Mouse (Mus musculus) embryonic facial prominence, embryonic 13.5 days (tissue): Measurements from ENCODE around the gene Ess2. TPM values are rescaled to one million over a fixed set of nuclear protein-coding genes. Genes with fewer than 3 reads are reported as not detected.

Source experiments
- ATAC-seq: fragments of 200-750 bp; cut with Nextera tagmentation; 2 replicates; pipeline ENCODE4 v1.8.0; 2017; ENCODE audit warnings: low read depth; ENCODE audit not compliant: insufficient number of reproducible peaks, insufficient read depth, low FRiP score, low TSS enrichment
- H3K27ac ChIP-seq: fragments of 300-500 bp; sonication (generic); 2 replicates; pipeline ENCODE4 v1.5.1; 2015; ENCODE audit warnings: moderate library complexity, mild to moderate bottlenecking, inconsistent platforms
- H3K27me3 ChIP-seq: fragments of 300-500 bp; sonication (generic); 2 replicates; pipeline ENCODE4 v1.6.1; 2015; ENCODE audit warnings: mild to moderate bottlenecking, inconsistent platforms
- H3K36me3 ChIP-seq: fragments of 300-500 bp; sonication (generic); 2 replicates; pipeline ENCODE4 v1.6.1; 2015; ENCODE audit warnings: mild to moderate bottlenecking, inconsistent platforms
- H3K4me1 ChIP-seq: fragments of 300-500 bp; sonication (generic); 2 replicates; pipeline ENCODE4 v1.6.1; 2015; ENCODE audit warnings: inconsistent platforms
- H3K4me2 ChIP-seq: fragments of 300-500 bp; sonication (generic); 2 replicates; pipeline ENCODE4 v1.6.1; 2015; ENCODE audit warnings: moderate library complexity, mild to moderate bottlenecking, inconsistent platforms
- H3K4me3 ChIP-seq: fragments of 300-500 bp; sonication (generic); 2 replicates; pipeline ENCODE4 v1.5.1; 2015; ENCODE audit warnings: mild to moderate bottlenecking, inconsistent platforms
- H3K9ac ChIP-seq: fragments of 300-500 bp; sonication (generic); 2 replicates; pipeline ENCODE4 v1.6.1; 2015; ENCODE audit warnings: mild to moderate bottlenecking, inconsistent platforms
- H3K9me3 ChIP-seq: fragments of 300-500 bp; sonication (generic); 2 replicates; pipeline ENCODE4 v1.6.1; 2016; ENCODE audit warnings: inconsistent platforms
- WGBS: fragments of 180-500 bp; shearing (Covaris S2); methylation state at CpG from one replicate; pipeline ENCODE4 v1.1.7; 2015; ENCODE audit warnings: mixed read lengths; 5-methylcytosine and 5-hydroxymethylcytosine counted together
- polyA plus RNA-seq: library from polyadenylated mRNA; unstranded; fragments of >200 nt; fragmentation: Nextera tagmentation; extraction: Ambion mirVana; gene quantifications from 2 replicates; pipeline ENCODE4 v1.2.1, GENCODE M21; 2015

The Ess2 gene
- polyA plus RNA-seq, 1 experiment from 2014 or later: 46.9 TPM

DNA sequence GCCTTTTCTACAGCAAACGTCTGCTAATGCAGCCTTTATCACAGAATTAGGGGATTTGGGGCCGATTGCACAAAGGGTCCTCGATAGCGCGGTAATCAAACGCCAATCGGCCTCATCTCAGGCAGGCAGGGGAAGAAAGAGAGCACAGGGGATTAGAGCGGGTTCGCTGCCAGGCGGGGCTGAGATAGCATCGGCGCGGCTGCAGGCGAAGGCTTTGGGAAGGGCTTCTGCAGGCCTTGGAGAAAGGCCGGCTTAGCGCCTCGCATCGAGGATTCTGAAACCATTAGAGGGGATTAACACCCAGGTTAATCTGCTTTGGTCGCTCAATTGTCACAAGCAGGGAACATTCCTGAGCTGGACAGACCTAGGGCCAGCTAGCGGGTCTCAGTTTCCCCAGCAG, 9.4 kb upstream of the Ess2 start:
- peak overlapping the region; percentile 80; the same call in 1 of the 2 replicates for H3K4me3 ChIP-seq
- H3K27ac ChIP-seq: no peak overlapping the region
- H3K27me3 ChIP-seq: peaks cover 51% of the 10 kb centered on the region
- H3K4me2 ChIP-seq: peak overlapping the region; percentile 90
- no peak for ATAC-seq
- H3K36me3 ChIP-seq: peaks cover 11% of the 10 kb centered on the region
- 8% methylated on average over 20 of the region's 20 CpGs for whole genome bisulfite sequencing
- peaks cover 22% of the 10 kb centered on the region for H3K4me1 ChIP-seq
- no peaks in the 10 kb centered on the region for H3K9me3 ChIP-seq
- H3K9ac ChIP-seq: peak overlapping the region; percentile 95

DNA sequence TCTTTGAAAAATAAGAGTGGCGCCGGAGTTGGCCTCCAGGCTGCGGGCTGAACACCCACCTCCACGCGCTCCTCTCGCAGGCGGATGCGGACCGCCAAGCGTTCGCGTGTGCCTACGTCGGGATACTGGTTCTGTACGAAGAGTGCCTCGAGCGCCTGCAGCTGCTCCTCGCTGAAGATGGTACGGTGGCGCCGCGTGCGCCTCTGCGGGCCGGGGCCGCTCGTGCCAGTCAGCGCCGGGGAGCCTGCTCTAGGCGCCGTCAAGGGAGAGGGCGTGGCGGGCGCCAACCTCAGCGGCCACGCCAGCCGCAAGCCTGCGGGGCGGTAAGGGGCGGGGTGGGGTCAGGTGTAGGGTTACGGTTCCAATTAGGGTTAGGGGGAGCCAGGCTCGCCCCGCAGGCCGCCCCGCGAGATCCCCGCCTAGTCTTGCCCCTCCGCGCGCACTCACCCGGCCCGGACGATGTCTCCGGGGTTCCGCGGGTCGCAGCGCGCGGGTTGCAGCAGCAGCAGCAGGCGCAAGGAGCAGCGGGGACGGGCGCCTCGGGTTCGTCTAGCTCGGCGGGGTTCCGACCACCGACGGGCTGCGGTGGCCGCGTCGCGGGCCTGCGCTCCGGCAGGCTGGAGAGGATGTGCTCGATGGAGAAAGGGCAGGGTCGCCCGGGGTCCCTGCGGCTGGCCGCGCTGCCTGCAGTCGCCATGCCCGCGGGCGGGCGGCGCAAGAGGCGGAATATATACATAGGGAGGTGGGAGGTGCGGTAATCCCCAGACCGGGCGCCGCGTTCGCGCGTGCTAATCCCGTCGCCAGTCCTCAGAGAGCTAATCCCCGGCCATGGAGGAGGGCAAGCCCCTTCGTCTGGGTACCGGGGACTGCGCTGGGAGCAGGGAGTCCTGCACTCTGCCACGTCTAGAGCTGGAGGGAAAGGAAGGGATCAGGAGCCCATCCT, 3.4 kb upstream of the Ess2 start, which contains the start of gene Gsc2:
TSS of gene Gsc2 (minus strand) at position 753 of the 943 bp plus-strand sequence.
- peak within 1 kb of the TSS; percentile 75 for H3K4me2 ChIP-seq
- under 1% methylated on average over 106 of the region's 106 CpGs for WGBS
- H3K4me3 ChIP-seq: peak within 1 kb of the TSS; percentile 46
- H3K9ac ChIP-seq: peak within 1 kb of the TSS; percentile 63
- peaks cover 21% of the 10 kb centered on the region for H3K4me1 ChIP-seq
- H3K36me3 ChIP-seq: no peaks in the 10 kb centered on the region
- H3K9me3 ChIP-seq: no peaks in the 10 kb centered on the region
- H3K27ac ChIP-seq: no peak within 1 kb of the TSS
- peaks cover 73% of the 10 kb centered on the region for H3K27me3 ChIP-seq
- no peak for ATAC-seq

DNA sequence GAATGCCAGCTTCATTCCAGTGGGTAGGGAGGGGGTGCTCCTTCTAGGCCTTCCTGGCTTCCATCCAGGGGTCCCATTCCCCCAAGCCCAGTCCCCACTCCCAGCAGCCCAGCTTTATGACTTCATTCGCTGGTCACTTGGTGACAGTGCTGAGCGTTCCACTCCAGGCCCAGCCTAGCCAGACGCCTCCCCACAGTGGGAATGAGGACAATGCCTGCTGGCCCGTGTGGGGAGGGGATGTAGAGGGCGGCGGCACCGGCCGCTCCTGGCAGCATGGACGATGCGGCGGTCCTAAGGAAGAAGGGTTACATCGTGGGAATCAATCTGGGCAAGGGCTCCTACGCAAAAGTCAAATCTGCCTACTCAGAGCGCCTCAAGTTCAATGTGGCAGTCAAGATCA, 12.7 kb downstream of the Ess2 start, which contains the start of the genes Dgcr2 and Tssk2:
TSS of gene Dgcr2 (minus strand) at position 101 of the 400 bp plus-strand sequence.
TSS of gene Tssk2 (plus strand) at position 176 of the 400 bp plus-strand sequence.
- 93% methylated on average over 14 of the region's 14 CpGs for WGBS

DNA sequence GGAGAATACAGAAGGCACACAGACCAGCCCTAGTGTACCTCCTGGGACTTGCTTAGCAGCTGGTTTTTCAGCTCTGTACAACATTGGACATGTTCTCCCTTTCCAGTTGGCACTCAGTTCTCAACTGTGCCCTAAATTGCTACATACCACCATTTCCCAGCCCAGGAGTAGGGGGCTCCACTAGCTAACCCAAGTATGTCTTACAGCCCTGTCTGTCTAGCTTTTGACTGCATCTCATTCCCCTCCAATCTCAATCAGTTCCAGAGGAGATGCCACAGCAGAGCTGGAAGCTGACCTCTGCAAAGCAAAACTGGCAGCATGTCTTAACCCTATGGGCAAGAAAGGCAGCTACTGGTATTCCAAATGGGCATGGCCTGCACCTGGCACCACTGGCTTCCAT, 15.1 kb downstream of the Ess2 start:
- H3K9ac ChIP-seq: no peak overlapping the region
- peaks cover 11% of the 10 kb centered on the region; the same call in 1 of the 2 replicates for H3K4me1 ChIP-seq
- H3K4me2 ChIP-seq: no peak overlapping the region
- H3K4me3 ChIP-seq: no peak overlapping the region
- no peaks in the 10 kb centered on the region for H3K27me3 ChIP-seq
- H3K36me3 ChIP-seq: peaks cover 32% of the 10 kb centered on the region
- no peak overlapping the region for H3K27ac ChIP-seq
- H3K9me3 ChIP-seq: no peaks in the 10 kb centered on the region
- ATAC-seq: no peak

More for the DNA sequence above, 12.7 kb downstream of the Ess2 start, which contains the start of the genes Dgcr2 and Tssk2:
- no peak for ATAC-seq
- Histone ChIP-seq H3K9ac (no peak within 1 kb of the TSS), H3K36me3 (peaks cover 56% of the 10 kb centered on the region), H3K27me3 (no peaks in the 10 kb centered on the region), H3K9me3 (no peaks in the 10 kb centered on the region), H3K4me2 (no peak within 1 kb of the TSS), H3K4me1 (no peaks in the 10 kb centered on the region), H3K4me3 (no peak within 1 kb of the TSS), H3K27ac (no peak within 1 kb of the TSS)

- H3K9me3 ChIP-seq: no peaks in the 10 kb centered on the region
- no peaks in the 10 kb centered on the region for H3K27me3 ChIP-seq
- no peak within 1 kb of the TSS for H3K27ac ChIP-seq
- H3K4me1 ChIP-seq: peaks cover 24% of the 10 kb centered on the region
- H3K9ac ChIP-seq: no peak within 1 kb of the TSS
- peaks cover 11% of the 10 kb centered on the region for H3K36me3 ChIP-seq
- no peak for ATAC-seq
- H3K4me3 ChIP-seq: no peak within 1 kb of the TSS
- 74% methylated on average over 2 of the region's 2 CpGs for WGBS
- no peak within 1 kb of the TSS for H3K4me2 ChIP-seq
Measured at GRCm38 (mm10) chr16:17893923-17894322, 17.2 kb downstream of the Ess2 start, which contains the start of gene Tssk1. Gene Tssk1 (plus strand): TSS chr16:17894223.

- Histone ChIP-seq H3K4me2 (no peak overlapping the region), H3K4me3 (no peak overlapping the region), H3K9me3 (no peaks in the 10 kb centered on the region), H3K9ac (no peak overlapping the region), H3K27me3 (no peaks in the 10 kb centered on the region), H3K36me3 (no peaks in the 10 kb centered on the region), H3K27ac (peak overlapping the region; percentile 49; the same call in 1 of the 2 replicates), H3K4me1 (peaks cover 24% of the 10 kb centered on the region)
- no peak for ATAC-seq
- 60% methylated on average over 3 of the region's 3 CpGs for WGBS
Measured at GRCm38 (mm10) chr16:17892606-17893005, 18.5 kb downstream of the Ess2 start.

- under 1% methylated on average over 38 of the region's 38 CpGs for WGBS
- peak within 1 kb of the TSS; percentile 99 for H3K9ac ChIP-seq
- H3K4me3 ChIP-seq: peak within 1 kb of the TSS; percentile 96
- peak within 1 kb of the TSS; percentile 96 for H3K27ac ChIP-seq
- peak within 1 kb of the TSS; percentile 74 for H3K4me2 ChIP-seq
- peaks cover 24% of the 10 kb centered on the region for H3K4me1 ChIP-seq
- peak; percentile 98 for ATAC-seq
- no peaks in the 10 kb centered on the region for H3K9me3 ChIP-seq
- H3K36me3 ChIP-seq: no peaks in the 10 kb centered on the region
- no peaks in the 10 kb centered on the region for H3K27me3 ChIP-seq
Measured at GRCm38 (mm10) chr16:17891567-17891959, 19.6 kb downstream of the Ess2 start, which contains the start of gene Gm20518. Gene Gm20518 (minus strand): TSS chr16:17891671.

DNA sequence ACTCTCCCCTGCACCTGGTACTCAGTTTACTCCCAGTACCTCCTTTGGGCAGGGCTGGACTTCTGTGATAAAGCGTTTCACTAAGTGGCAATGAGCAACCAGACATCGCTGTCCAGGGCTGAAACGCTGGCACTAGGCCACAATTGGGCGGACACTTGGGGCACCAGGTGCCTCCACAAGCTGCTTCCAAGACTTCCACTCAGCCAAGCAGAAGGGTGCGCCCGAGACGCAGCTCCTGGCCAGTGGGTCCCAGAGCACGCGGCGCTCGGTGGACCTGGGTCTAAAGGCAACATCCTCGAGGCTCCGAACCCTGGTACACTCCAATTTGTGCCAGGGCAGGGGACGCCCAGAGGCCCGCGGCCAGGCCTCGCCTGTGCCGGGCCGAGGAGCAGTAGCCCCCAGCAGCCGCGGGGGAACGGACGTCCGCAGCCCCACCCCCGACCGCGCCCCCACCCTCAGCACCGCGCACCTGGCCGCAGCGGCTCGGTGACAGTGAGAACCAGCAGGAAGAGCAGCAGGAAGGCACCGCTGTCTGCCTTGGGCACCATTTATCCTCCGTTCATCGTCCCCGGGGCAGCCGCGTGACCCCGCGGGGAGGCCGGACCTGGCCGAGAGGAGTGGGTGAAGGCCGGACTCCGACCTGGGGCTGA, 20.1 kb downstream of the Ess2 start:
- ATAC-seq: peak; percentile 46
- WGBS: under 1% methylated on average over 44 of the region's 44 CpGs
- no peaks in the 10 kb centered on the region for H3K27me3 ChIP-seq

DNA sequence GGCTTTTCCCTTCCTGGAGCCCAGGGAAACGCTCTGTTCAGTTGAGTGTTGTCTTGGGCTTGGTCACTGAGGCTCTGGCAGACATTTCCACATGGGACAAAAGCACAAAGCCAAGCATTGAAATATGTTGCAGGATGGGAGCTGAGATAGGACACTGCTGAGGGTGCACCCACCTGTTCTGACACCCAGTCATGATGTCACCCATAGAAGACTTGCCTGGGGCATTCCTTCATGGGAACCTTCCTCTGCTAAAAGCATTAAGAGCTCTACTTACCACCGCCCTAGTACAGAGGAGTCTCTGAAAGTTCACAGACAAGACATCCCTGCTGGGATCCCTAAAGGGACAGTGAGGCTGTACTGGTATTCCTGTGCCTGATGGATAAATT, 20.8 kb downstream of the Ess2 start:
- H3K27ac ChIP-seq: no peak overlapping the region
- H3K9ac ChIP-seq: peak overlapping the region; percentile 99
- no peaks in the 10 kb centered on the region for H3K9me3 ChIP-seq
- ATAC-seq: no peak
- H3K27me3 ChIP-seq: no peaks in the 10 kb centered on the region
- no peaks in the 10 kb centered on the region for H3K36me3 ChIP-seq
- H3K4me3 ChIP-seq: peak overlapping the region; percentile 96
- peak overlapping the region; percentile 74 for H3K4me2 ChIP-seq
- peaks cover 24% of the 10 kb centered on the region for H3K4me1 ChIP-seq
- 44% methylated on average over 2 of the region's 2 CpGs for WGBS

More for the DNA sequence above, 20.1 kb downstream of the Ess2 start:
- peak overlapping the region; percentile 96 for H3K4me3 ChIP-seq
- H3K36me3 ChIP-seq: no peaks in the 10 kb centered on the region
- peak overlapping the region; percentile 74 for H3K4me2 ChIP-seq
- H3K9ac ChIP-seq: peak overlapping the region; percentile 99
- peak overlapping the region; percentile 96 for H3K27ac ChIP-seq
- peaks cover 24% of the 10 kb centered on the region for H3K4me1 ChIP-seq
- no peaks in the 10 kb centered on the region for H3K9me3 ChIP-seq

- Histone ChIP-seq H3K27ac (no peak overlapping the region), H3K36me3 (no peaks in the 10 kb centered on the region), H3K9ac (peak overlapping the region; percentile 99), H3K9me3 (no peaks in the 10 kb centered on the region), H3K4me2 (peak overlapping the region; percentile 74), H3K4me1 (peaks cover 24% of the 10 kb centered on the region), H3K4me3 (peak overlapping the region; percentile 96), H3K27me3 (no peaks in the 10 kb centered on the region)
- no peak for ATAC-seq
- WGBS: 83% methylated on average over 6 of the region's 6 CpGs
Measured at GRCm38 (mm10) chr16:17889689-17890341, 21.3 kb downstream of the Ess2 start.

DNA sequence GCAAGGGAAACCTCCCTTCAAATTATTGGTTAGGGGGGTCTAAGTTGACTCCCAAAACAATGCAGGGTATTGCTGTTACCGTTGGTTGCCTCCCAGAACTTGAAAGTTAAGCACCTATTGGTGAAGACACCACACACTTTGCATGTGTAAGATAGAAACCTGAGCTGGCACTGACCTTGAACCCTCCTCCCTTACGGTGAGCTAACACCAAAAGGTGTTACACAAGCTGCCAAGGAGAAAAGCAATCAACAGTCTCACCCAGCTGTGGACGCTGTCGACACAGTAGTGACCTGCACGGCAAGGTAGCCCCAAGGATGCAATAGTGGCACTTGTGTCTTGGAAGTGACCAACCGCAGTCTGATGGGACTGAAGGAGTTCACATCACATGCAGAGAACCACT, 27.0 kb downstream of the Ess2 start:
- Histone ChIP-seq H3K4me1 (peaks cover 6% of the 10 kb centered on the region), H3K4me3 (no peak overlapping the region), H3K36me3 (peaks cover 7% of the 10 kb centered on the region; the same call in 1 of the 2 replicates), H3K4me2 (no peak overlapping the region), H3K9ac (no peak overlapping the region), H3K9me3 (no peaks in the 10 kb centered on the region), H3K27me3 (no peaks in the 10 kb centered on the region), H3K27ac (no peak overlapping the region)
- ATAC-seq: no peak
- WGBS: 89% methylated on average over 6 of the region's 6 CpGs
